Mouse (Mus musculus): ENCODE measurements around the gene 1700020L24Rik.

DNA sequence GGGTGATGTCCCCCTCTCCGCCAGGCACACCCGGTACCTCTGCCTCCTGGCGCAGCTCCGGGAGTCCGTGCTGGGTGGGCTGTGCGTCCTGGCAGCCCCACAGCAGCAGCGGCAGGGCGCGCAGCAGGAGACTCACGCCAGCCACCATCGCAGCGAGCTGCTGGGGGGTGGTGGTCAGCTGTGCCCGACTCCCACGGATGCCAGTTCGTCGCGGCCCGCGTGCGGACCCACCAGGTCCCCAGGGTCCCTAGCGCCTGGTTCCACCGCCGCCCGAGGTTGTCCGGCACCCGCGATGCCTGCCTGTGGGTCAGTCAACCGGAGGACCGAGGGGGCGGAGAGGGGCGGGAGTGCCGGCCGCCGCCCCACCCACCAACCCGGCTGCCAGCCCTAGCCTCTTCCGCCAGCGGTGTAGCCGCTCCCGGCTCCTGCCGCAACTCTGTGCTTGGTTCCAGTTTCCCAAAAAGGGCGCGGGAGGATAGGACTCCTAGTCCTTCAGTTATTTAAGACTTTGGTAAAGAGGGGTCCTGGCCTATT, 25.3 kb downstream of the 1700020L24Rik start, which contains the start of gene Mmp28:
- no peak for TF ChIP-seq CTCF (IDR thresholded peaks at IDR 0.05; ENCODE audit: extremely low read depth, insufficient read depth, low read length)
- TF ChIP-seq POLR2A (IDR thresholded peaks at IDR 0.05; ENCODE audit: extremely low read depth, insufficient read depth, low read length) = no peak
